15 mouse cellular contexts compared by ENCODE assay signal in the genomic region with DNA sequence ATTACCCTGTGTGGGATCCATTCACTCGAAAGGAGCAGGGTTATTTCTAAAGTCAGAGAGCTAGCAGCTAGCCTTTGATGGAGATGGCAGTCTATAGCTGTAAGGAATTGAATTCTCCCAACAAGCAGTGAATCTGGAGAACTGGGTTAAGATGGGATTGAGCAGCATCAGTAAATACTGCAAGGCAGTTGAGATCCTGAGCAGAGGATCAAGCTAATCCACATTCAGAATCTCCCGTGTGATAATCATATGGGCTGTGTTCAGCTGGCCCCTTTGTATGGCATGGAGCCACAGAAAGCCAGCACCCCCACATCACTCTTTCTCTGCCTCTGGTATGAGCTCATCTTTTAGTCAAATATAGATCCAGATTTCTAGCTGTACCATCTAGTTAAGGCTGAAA.
"Had no signal": no experiment of that assay in that cellular context is flagged by ENCODE, and none has a peak within 500 bp of the region (broad histone marks: within the 10 kb centered on the region; RNA-seq: fewer than 3 reads in every experiment).

No protein-coding gene starts in this region.

- H3K9ac ChIP-seq: liver, embryonic 14.5 days; lung, embryonic 14.5 days; midbrain, embryonic 12.5 days; neural tube, embryonic 12.5 days; stomach, embryonic 15.5 days had no signal

- H3K27ac ChIP-seq: liver, embryonic 14.5 days; midbrain, embryonic 10.5 days; midbrain, embryonic 12.5 days; neural tube, embryonic 12.5 days; stomach, embryonic 15.5 days; stomach, postnatal 0 days had no signal

- H3K9me3 ChIP-seq: midbrain, embryonic 10.5 days; stomach, embryonic 15.5 days had no signal

- H3K27me3 ChIP-seq: midbrain, embryonic 12.5 days; neural tube, embryonic 12.5 days; stomach, embryonic 15.5 days had no signal

- H3K4me3 ChIP-seq: midbrain, embryonic 10.5 days; midbrain, embryonic 12.5 days; neural tube, embryonic 12.5 days; stomach, embryonic 15.5 days had no signal

- DNase-seq: lung, adult 18-20 months; lung, embryonic 14.5 days; lung, postnatal 10 days; lung, postnatal 4 days; midbrain, embryonic 14.5 days; right cerebral cortex, postnatal 14 days; thymus, adult 2 months; thymus, postnatal 25 days; thymus, postnatal 4 days had no signal

- H3K4me2 ChIP-seq: lung, embryonic 14.5 days; midbrain, embryonic 12.5 days; neural tube, embryonic 12.5 days; stomach, embryonic 15.5 days had no signal

- H3K36me3 ChIP-seq: midbrain, embryonic 10.5 days; midbrain, embryonic 12.5 days; neural tube, embryonic 12.5 days; stomach, embryonic 15.5 days had no signal

- H3K4me1 ChIP-seq: midbrain, embryonic 10.5 days; midbrain, embryonic 12.5 days; neural tube, embryonic 12.5 days; stomach, embryonic 15.5 days had no signal
